Mouse (Mus musculus): ENCODE measurements at regions not wholly inside any gene's neighbourhood (a gene's known extent, or its start where the extent isn't known, plus 50 kb on each side); places are given as distances from the start of the nearest gene placed in this dataset.

GRCm38 (mm10) chr14:79852683-79853082 lies 81.6 kb upstream of the Pcdh8 start:
- no peak for DNase-seq (ENCODE audit: low read depth, low spot score)
- H3K4me3 ChIP-seq (ENCODE audit: insufficient read depth in 1 of 2, low read depth in 1 of 2, low read length in 2 of 2, poor library complexity in 1 of 2, severe bottlenecking in 1 of 2), result no peak overlapping the region
- TF ChIP-seq ZC3H11A (IDR thresholded peaks at IDR 0.05; ENCODE audit: borderline replicate concordance, low read depth, low read length), result no peak
- TF ChIP-seq CHD2 (IDR thresholded peaks at IDR 0.05; ENCODE audit: low read depth, low read length), result no peak
- TF ChIP-seq HCFC1 (IDR thresholded peaks at IDR 0.05; ENCODE audit: borderline replicate concordance, insufficient read depth, low read length), result no peak
- no peak for TF ChIP-seq MAFK (IDR thresholded peaks at IDR 0.05; ENCODE audit: insufficient read depth, low read depth, low read length)
- no peak for TF ChIP-seq ZNF384 (IDR thresholded peaks at IDR 0.05; ENCODE audit: low read depth, low read length)
- in situ Hi-C loops (cut with MboI; ENCODE audit: low sequenced_read_pairs in 2 of 2, unreplicated experiment in 2 of 2), result no loop called here
- H3K9me3 ChIP-seq (ENCODE audit: control insufficient read depth, insufficient read depth, low read depth, low read length), result no peaks in the 10 kb centered on the region
- no peaks in the 10 kb centered on the region for H3K4me1 ChIP-seq (ENCODE audit: control insufficient read depth in 2 of 2, insufficient read depth in 2 of 2, low read length in 2 of 2, poor library complexity in 1 of 2)
- no peak overlapping the region for H3K27ac ChIP-seq (ENCODE audit: insufficient read depth, low read depth, low read length, poor library complexity, severe bottlenecking)
- H3K36me3 ChIP-seq (ENCODE audit: control insufficient read depth, insufficient read depth, low read length, poor library complexity, severe bottlenecking), result no peaks in the 10 kb centered on the region
- no peak overlapping the region for H3K9ac ChIP-seq (ENCODE audit: insufficient read depth, low read depth, low read length, poor library complexity, severe bottlenecking)

- Histone ChIP-seq H3K4me1 (ENCODE audit: control insufficient read depth in 2 of 2, insufficient read depth in 2 of 2, low read length in 2 of 2, poor library complexity in 1 of 2) (no peaks in the 10 kb centered on the region), H3K4me3 (ENCODE audit: insufficient read depth in 1 of 2, low read depth in 1 of 2, low read length in 2 of 2, poor library complexity in 1 of 2, severe bottlenecking in 1 of 2) (no peak overlapping the region), H3K9ac (ENCODE audit: insufficient read depth, low read depth, low read length, poor library complexity, severe bottlenecking) (no peak overlapping the region), H3K9me3 (ENCODE audit: control insufficient read depth, insufficient read depth, low read depth, low read length) (no peaks in the 10 kb centered on the region), H3K36me3 (ENCODE audit: control insufficient read depth, insufficient read depth, low read length, poor library complexity, severe bottlenecking) (no peaks in the 10 kb centered on the region), H3K27ac (ENCODE audit: insufficient read depth, low read depth, low read length, poor library complexity, severe bottlenecking) (no peak overlapping the region)
- no peak for DNase-seq (ENCODE audit: low read depth, low spot score)
- TF ChIP-seq HCFC1 (IDR thresholded peaks at IDR 0.05; ENCODE audit: borderline replicate concordance, insufficient read depth, low read length) (no peak), ZC3H11A (IDR thresholded peaks at IDR 0.05; ENCODE audit: borderline replicate concordance, low read depth, low read length) (no peak), ZNF384 (IDR thresholded peaks at IDR 0.05; ENCODE audit: low read depth, low read length) (no peak), MAFK (IDR thresholded peaks at IDR 0.05; ENCODE audit: insufficient read depth, low read depth, low read length) (no peak), CHD2 (IDR thresholded peaks at IDR 0.05; ENCODE audit: low read depth, low read length) (no peak)
- in situ Hi-C loops (cut with MboI; ENCODE audit: low sequenced_read_pairs in 2 of 2, unreplicated experiment in 2 of 2), result no loop called here
Measured at GRCm38 (mm10) chr14:79851795-79852194, 80.7 kb upstream of the Pcdh8 start.

- TF ChIP-seq MAFK (IDR thresholded peaks at IDR 0.05; ENCODE audit: insufficient read depth, low read depth, low read length) (no peak), CHD2 (IDR thresholded peaks at IDR 0.05; ENCODE audit: low read depth, low read length) (no peak), ZNF384 (IDR thresholded peaks at IDR 0.05; ENCODE audit: low read depth, low read length) (no peak), HCFC1 (IDR thresholded peaks at IDR 0.05; ENCODE audit: borderline replicate concordance, insufficient read depth, low read length) (no peak), ZC3H11A (IDR thresholded peaks at IDR 0.05; ENCODE audit: borderline replicate concordance, low read depth, low read length) (no peak)
- Histone ChIP-seq H3K36me3 (ENCODE audit: control insufficient read depth, insufficient read depth, low read length, poor library complexity, severe bottlenecking) (no peaks in the 10 kb centered on the region), H3K27ac (ENCODE audit: insufficient read depth, low read depth, low read length, poor library complexity, severe bottlenecking) (no peak overlapping the region), H3K4me1 (ENCODE audit: control insufficient read depth in 2 of 2, insufficient read depth in 2 of 2, low read length in 2 of 2, poor library complexity in 1 of 2) (no peaks in the 10 kb centered on the region), H3K9me3 (ENCODE audit: control insufficient read depth, insufficient read depth, low read depth, low read length) (no peaks in the 10 kb centered on the region), H3K4me3 (ENCODE audit: insufficient read depth in 1 of 2, low read depth in 1 of 2, low read length in 2 of 2, poor library complexity in 1 of 2, severe bottlenecking in 1 of 2) (peak overlapping the region in 1 of 2 experiments; percentile 24; a peak in 1 of 4 replicates), H3K9ac (ENCODE audit: insufficient read depth, low read depth, low read length, poor library complexity, severe bottlenecking) (no peak overlapping the region)
- in situ Hi-C loops (cut with MboI; ENCODE audit: low sequenced_read_pairs in 2 of 2, unreplicated experiment in 2 of 2), result no loop called here
- DNase-seq (ENCODE audit: low read depth, low spot score), result no peak
Measured at GRCm38 (mm10) chr14:79851231-79851630, 80.1 kb upstream of the Pcdh8 start.

GRCm38 (mm10) chr14:79849617-79850435 lies 78.7 kb upstream of the Pcdh8 start:
- in situ Hi-C loops (cut with MboI; ENCODE audit: low sequenced_read_pairs in 2 of 2, unreplicated experiment in 2 of 2), result no loop called here
- no peaks in the 10 kb centered on the region for H3K36me3 ChIP-seq (ENCODE audit: control insufficient read depth, insufficient read depth, low read length, poor library complexity, severe bottlenecking)
- no peak for TF ChIP-seq ZC3H11A (IDR thresholded peaks at IDR 0.05; ENCODE audit: borderline replicate concordance, low read depth, low read length)
- TF ChIP-seq ZNF384 (IDR thresholded peaks at IDR 0.05; ENCODE audit: low read depth, low read length), result no peak
- no peak for TF ChIP-seq CHD2 (IDR thresholded peaks at IDR 0.05; ENCODE audit: low read depth, low read length)
- no peak for TF ChIP-seq MAFK (IDR thresholded peaks at IDR 0.05; ENCODE audit: insufficient read depth, low read depth, low read length)
- no peak for TF ChIP-seq HCFC1 (IDR thresholded peaks at IDR 0.05; ENCODE audit: borderline replicate concordance, insufficient read depth, low read length)

More at GRCm38 (mm10) chr14:79849617-79850435, 78.7 kb upstream of the Pcdh8 start:
- no peaks in the 10 kb centered on the region for H3K9me3 ChIP-seq (ENCODE audit: control insufficient read depth, insufficient read depth, low read depth, low read length)
- H3K27ac ChIP-seq (ENCODE audit: insufficient read depth, low read depth, low read length, poor library complexity, severe bottlenecking), result no peak overlapping the region
- no peaks in the 10 kb centered on the region for H3K4me1 ChIP-seq (ENCODE audit: control insufficient read depth in 2 of 2, insufficient read depth in 2 of 2, low read length in 2 of 2, poor library complexity in 1 of 2)
- DNase-seq (ENCODE audit: low read depth, low spot score), result no peak
- no peak overlapping the region for H3K4me3 ChIP-seq (ENCODE audit: insufficient read depth in 1 of 2, low read depth in 1 of 2, low read length in 2 of 2, poor library complexity in 1 of 2, severe bottlenecking in 1 of 2)
- H3K9ac ChIP-seq (ENCODE audit: insufficient read depth, low read depth, low read length, poor library complexity, severe bottlenecking), result no peak overlapping the region

Data from ES-E14 (cell line).